Mouse (Mus musculus) liver, embryonic 12.5 days (tissue): ENCODE measurements around the gene Gabrd. TPM values are rescaled to one million over a fixed set of nuclear protein-coding genes. Genes with fewer than 3 reads are reported as not detected.

Source experiments
- polyA plus RNA-seq: library from polyadenylated mRNA; unstranded; fragments of >200 nt; fragmentation: Nextera tagmentation; extraction: Ambion mirVana; gene quantifications from 2 replicates; pipeline ENCODE4 v1.2.1, GENCODE M21; 2016

Gene Gabrd
- polyA plus RNA-seq, 1 experiment from 2014 or later = not detected

Other genes with a start within 250 kb of the Gabrd start
- 3.5 and 3.8 TPM in 2 replicates for gene Ski, start 175.5 kb downstream of the Gabrd start, polyA plus RNA-seq
- gene Faap20, start 148.3 kb downstream of the Gabrd start, polyA plus RNA-seq = 25.8 and 31.2 TPM in 2 replicates
- 3.7 and 4.2 TPM in 2 replicates for gene Prkcz, start 36.8 kb downstream of the Gabrd start, polyA plus RNA-seq
- 0.39 and 0.53 TPM in 2 replicates for gene Cfap74, start 11.1 kb upstream of the Gabrd start, polyA plus RNA-seq
- gene Tmem52, start 71.0 kb upstream of the Gabrd start, polyA plus RNA-seq = not detected in 2 replicates
- 174 and 177 TPM in 2 replicates for gene Gnb1, start 93.2 kb upstream of the Gabrd start, polyA plus RNA-seq
- gene Nadk, start 164.3 kb upstream of the Gabrd start, polyA plus RNA-seq = 75.9 and 78.0 TPM in 2 replicates
- gene Slc35e2, start 203.3 kb upstream of the Gabrd start, polyA plus RNA-seq = 7.1 and 7.3 TPM in 2 replicates
- gene Cdk11b, start 226.7 kb upstream of the Gabrd start, polyA plus RNA-seq = 41.1 and 45.5 TPM in 2 replicates
- not detected in 2 replicates for gene Gm10563, start 247.3 kb upstream of the Gabrd start, polyA plus RNA-seq